Mouse (Mus musculus): ENCODE measurements around the gene Clk3. TPM values are rescaled to one million over a fixed set of nuclear protein-coding genes. Genes with fewer than 3 reads are reported as not detected.

Clk3 gene
- polyA plus RNA-seq, 1 experiment from 2014 or later: 68.7 TPM

GRCm38 (mm10) chr9:57805087-57805737, 39.6 kb upstream of the Clk3 start:
- ATAC-seq (ENCODE audit: low FRiP score, low TSS enrichment): no peak
- Histone ChIP-seq H3K27me3 (ENCODE audit: control insufficient read depth, insufficient read depth, low read length) (no peaks in the 10 kb centered on the region), H3K9ac (replicated peaks; ENCODE audit: low read length) (no peak overlapping the region), H3K27ac (replicated peaks; ENCODE audit: low read depth, low read length) (no peak overlapping the region), H3K4me2 (ENCODE audit: low read length) (no peak overlapping the region), H3K4me1 (ENCODE audit: control insufficient read depth, insufficient read depth, low read length) (peaks cover 34% of the 10 kb centered on the region), H3K36me3 (ENCODE audit: control insufficient read depth, insufficient read depth, low read length) (peaks cover 9% of the 10 kb centered on the region), H3K9me3 (ENCODE audit: control insufficient read depth, low read length) (no peaks in the 10 kb centered on the region), H3K4me3 (replicated peaks; ENCODE audit: low read depth, low read length) (no peak overlapping the region)
- WGBS: 83% methylated on average over 10 of the region's 10 CpGs
- DNase-seq: no peak

GRCm38 (mm10) chr9:57803839-57804238, 38.2 kb upstream of the Clk3 start:
- Histone ChIP-seq H3K27me3 (ENCODE audit: control insufficient read depth, insufficient read depth, low read length) (no peaks in the 10 kb centered on the region), H3K4me3 (replicated peaks; ENCODE audit: low read depth, low read length) (no peak overlapping the region), H3K9me3 (ENCODE audit: control insufficient read depth, low read length) (no peaks in the 10 kb centered on the region), H3K27ac (replicated peaks; ENCODE audit: low read depth, low read length) (peak overlapping the region; percentile 52), H3K9ac (replicated peaks; ENCODE audit: low read length) (peak overlapping the region; percentile 20; the same call in 1 of the 2 replicates), H3K36me3 (ENCODE audit: control insufficient read depth, insufficient read depth, low read length) (peaks cover 9% of the 10 kb centered on the region), H3K4me2 (ENCODE audit: low read length) (no peak overlapping the region), H3K4me1 (ENCODE audit: control insufficient read depth, insufficient read depth, low read length) (peaks cover 22% of the 10 kb centered on the region)
- ATAC-seq (ENCODE audit: low FRiP score, low TSS enrichment) (no peak), DNase-seq (no peak)
- WGBS: 39% methylated on average over 4 of the region's 4 CpGs

GRCm38 (mm10) chr9:57803047-57803446, 37.4 kb upstream of the Clk3 start:
- WGBS: 28% methylated on average over 3 of the region's 3 CpGs
- no peak for DNase-seq
- H3K4me2 ChIP-seq (ENCODE audit: low read length): no peak overlapping the region
- H3K27me3 ChIP-seq (ENCODE audit: control insufficient read depth, insufficient read depth, low read length): no peaks in the 10 kb centered on the region
- peaks cover 14% of the 10 kb centered on the region for H3K4me1 ChIP-seq (ENCODE audit: control insufficient read depth, insufficient read depth, low read length)
- H3K9me3 ChIP-seq (ENCODE audit: control insufficient read depth, low read length): no peaks in the 10 kb centered on the region
- no peak; the same call in 1 of the 2 replicates for ATAC-seq (ENCODE audit: low FRiP score, low TSS enrichment)
- no peak overlapping the region for H3K4me3 ChIP-seq (replicated peaks; ENCODE audit: low read depth, low read length)
- H3K27ac ChIP-seq (replicated peaks; ENCODE audit: low read depth, low read length): peak overlapping the region; percentile 52
- no peak overlapping the region for H3K9ac ChIP-seq (replicated peaks; ENCODE audit: low read length)
- peaks cover 10% of the 10 kb centered on the region for H3K36me3 ChIP-seq (ENCODE audit: control insufficient read depth, insufficient read depth, low read length)

- no peak overlapping the region for H3K4me3 ChIP-seq (replicated peaks; ENCODE audit: low read depth, low read length)
- H3K36me3 ChIP-seq (ENCODE audit: control insufficient read depth, insufficient read depth, low read length): peaks cover 30% of the 10 kb centered on the region
- ATAC-seq (ENCODE audit: low FRiP score, low TSS enrichment): no peak
- no peak overlapping the region for H3K9ac ChIP-seq (replicated peaks; ENCODE audit: low read length)
- H3K9me3 ChIP-seq (ENCODE audit: control insufficient read depth, low read length): no peaks in the 10 kb centered on the region
- peaks cover 11% of the 10 kb centered on the region for H3K4me1 ChIP-seq (ENCODE audit: control insufficient read depth, insufficient read depth, low read length)
- WGBS: 93% methylated on average over 9 of the region's 9 CpGs
- H3K27ac ChIP-seq (replicated peaks; ENCODE audit: low read depth, low read length): no peak overlapping the region
- no peaks in the 10 kb centered on the region for H3K27me3 ChIP-seq (ENCODE audit: control insufficient read depth, insufficient read depth, low read length)
- DNase-seq: no peak
- H3K4me2 ChIP-seq (ENCODE audit: low read length): no peak overlapping the region
These were observed 34.8 kb upstream of the Clk3 start for GRCm38 (mm10) chr9:57800325-57800975.

- ATAC-seq (ENCODE audit: low FRiP score, low TSS enrichment): no peak
- no peak for DNase-seq
- Histone ChIP-seq H3K27ac (replicated peaks; ENCODE audit: low read depth, low read length) (no peak overlapping the region), H3K4me2 (ENCODE audit: low read length) (no peak overlapping the region), H3K9me3 (ENCODE audit: control insufficient read depth, low read length) (no peaks in the 10 kb centered on the region), H3K4me1 (ENCODE audit: control insufficient read depth, insufficient read depth, low read length) (peaks cover 10% of the 10 kb centered on the region), H3K9ac (replicated peaks; ENCODE audit: low read length) (no peak overlapping the region), H3K27me3 (ENCODE audit: control insufficient read depth, insufficient read depth, low read length) (no peaks in the 10 kb centered on the region), H3K4me3 (replicated peaks; ENCODE audit: low read depth, low read length) (no peak overlapping the region), H3K36me3 (ENCODE audit: control insufficient read depth, insufficient read depth, low read length) (peaks cover 41% of the 10 kb centered on the region)
- 23% methylated on average over 10 of the region's 10 CpGs for WGBS
These were observed 33.1 kb upstream of the Clk3 start for GRCm38 (mm10) chr9:57798725-57799253.

GRCm38 (mm10) chr9:57797456-57797855, 31.8 kb upstream of the Clk3 start:
- H3K27me3 ChIP-seq (ENCODE audit: control insufficient read depth, insufficient read depth, low read length): no peaks in the 10 kb centered on the region
- peaks cover 55% of the 10 kb centered on the region for H3K36me3 ChIP-seq (ENCODE audit: control insufficient read depth, insufficient read depth, low read length)
- no peaks in the 10 kb centered on the region for H3K9me3 ChIP-seq (ENCODE audit: control insufficient read depth, low read length)
- H3K4me3 ChIP-seq (replicated peaks; ENCODE audit: low read depth, low read length): no peak overlapping the region
- 98% methylated on average over 8 of the region's 8 CpGs for WGBS
- no peak for ATAC-seq (ENCODE audit: low FRiP score, low TSS enrichment)
- H3K27ac ChIP-seq (replicated peaks; ENCODE audit: low read depth, low read length): no peak overlapping the region
- no peaks in the 10 kb centered on the region for H3K4me1 ChIP-seq (ENCODE audit: control insufficient read depth, insufficient read depth, low read length)
- no peak overlapping the region for H3K4me2 ChIP-seq (ENCODE audit: low read length)
- H3K9ac ChIP-seq (replicated peaks; ENCODE audit: low read length): no peak overlapping the region
- DNase-seq: no peak

GRCm38 (mm10) chr9:57789733-57790132, 24.1 kb upstream of the Clk3 start:
- H3K4me2 ChIP-seq (ENCODE audit: low read length): no peak overlapping the region
- no peak overlapping the region for H3K9ac ChIP-seq (replicated peaks; ENCODE audit: low read length)
- DNase-seq (no peak), ATAC-seq (ENCODE audit: low FRiP score, low TSS enrichment) (no peak)
- H3K27me3 ChIP-seq (ENCODE audit: control insufficient read depth, insufficient read depth, low read length): no peaks in the 10 kb centered on the region
- no peaks in the 10 kb centered on the region for H3K4me1 ChIP-seq (ENCODE audit: control insufficient read depth, insufficient read depth, low read length)
- H3K27ac ChIP-seq (replicated peaks; ENCODE audit: low read depth, low read length): no peak overlapping the region
- H3K4me3 ChIP-seq (replicated peaks; ENCODE audit: low read depth, low read length): no peak overlapping the region
- no peaks in the 10 kb centered on the region for H3K9me3 ChIP-seq (ENCODE audit: control insufficient read depth, low read length)
- peaks cover 44% of the 10 kb centered on the region for H3K36me3 ChIP-seq (ENCODE audit: control insufficient read depth, insufficient read depth, low read length)
- WGBS: 92% methylated on average over 3 of the region's 3 CpGs

- H3K4me2 ChIP-seq (ENCODE audit: low read length): no peak overlapping the region
- 93% methylated on average over 3 of the region's 3 CpGs for WGBS
- no peak for DNase-seq
- no peak overlapping the region for H3K27ac ChIP-seq (replicated peaks; ENCODE audit: low read depth, low read length)
- H3K4me1 ChIP-seq (ENCODE audit: control insufficient read depth, insufficient read depth, low read length): no peaks in the 10 kb centered on the region
- no peak overlapping the region for H3K9ac ChIP-seq (replicated peaks; ENCODE audit: low read length)
- H3K9me3 ChIP-seq (ENCODE audit: control insufficient read depth, low read length): no peaks in the 10 kb centered on the region
- no peaks in the 10 kb centered on the region for H3K36me3 ChIP-seq (ENCODE audit: control insufficient read depth, insufficient read depth, low read length)
- no peak overlapping the region for H3K4me3 ChIP-seq (replicated peaks; ENCODE audit: low read depth, low read length)
- no peaks in the 10 kb centered on the region for H3K27me3 ChIP-seq (ENCODE audit: control insufficient read depth, insufficient read depth, low read length)
- no peak for ATAC-seq (ENCODE audit: low FRiP score, low TSS enrichment)
These were observed 17.0 kb upstream of the Clk3 start for GRCm38 (mm10) chr9:57782656-57783055.

GRCm38 (mm10) chr9:57775736-57776135, 10.1 kb upstream of the Clk3 start:
- ATAC-seq (ENCODE audit: low FRiP score, low TSS enrichment) (no peak), DNase-seq (no peak)
- Histone ChIP-seq H3K27me3 (ENCODE audit: control insufficient read depth, insufficient read depth, low read length) (no peaks in the 10 kb centered on the region), H3K9ac (replicated peaks; ENCODE audit: low read length) (no peak overlapping the region), H3K4me3 (replicated peaks; ENCODE audit: low read depth, low read length) (no peak overlapping the region), H3K27ac (replicated peaks; ENCODE audit: low read depth, low read length) (no peak overlapping the region), H3K4me1 (ENCODE audit: control insufficient read depth, insufficient read depth, low read length) (no peaks in the 10 kb centered on the region), H3K4me2 (ENCODE audit: low read length) (no peak overlapping the region), H3K9me3 (ENCODE audit: control insufficient read depth, low read length) (no peaks in the 10 kb centered on the region), H3K36me3 (ENCODE audit: control insufficient read depth, insufficient read depth, low read length) (no peaks in the 10 kb centered on the region)
- whole genome bisulfite sequencing: 56% methylated on average over 4 of the region's 4 CpGs

Measured in midbrain, embryonic 14.5 days (tissue).